Mouse (Mus musculus) CD4-positive, CD25-positive, alpha-beta regulatory T cell, adult 4 months (primary cell): ENCODE measurements around the gene Nkg7. TPM values are rescaled to one million over a fixed set of nuclear protein-coding genes. Genes with fewer than 3 reads are reported as not detected.

ENCODE experiments used
- ATAC-seq: one replicate; pipeline ENCODE4 v1.8.0; 2017
- polyA plus RNA-seq, 2 experiments: library from polyadenylated mRNA; unstranded; fragments of 100-300 nt; shearing (Covaris generic); gene quantifications; one replicate each; pipeline ENCODE4 v1.2.1; 2017

Gene Nkg7
- polyA plus RNA-seq, 2 experiments from 2014 or later, result 106 to 121 TPM

- no peak for ATAC-seq
These were observed 11.4 kb downstream of the Nkg7 start for GRCm38 (mm10) chr7:43448246-43448645.

GRCm38 (mm10) chr7:43449811-43450210 lies 12.9 kb downstream of the Nkg7 start:
- ATAC-seq, result no peak

- ATAC-seq, result no peak
These were observed 14.9 kb downstream of the Nkg7 start for GRCm38 (mm10) chr7:43451726-43452125.

GRCm38 (mm10) chr7:43452609-43453008 lies 15.7 kb downstream of the Nkg7 start:
- peak; percentile 60 for ATAC-seq

GRCm38 (mm10) chr7:43453599-43454355 lies 16.9 kb downstream of the Nkg7 start:
- ATAC-seq, result no peak

GRCm38 (mm10) chr7:43454371-43454770 lies 17.5 kb downstream of the Nkg7 start:
- ATAC-seq, result no peak

- ATAC-seq, result no peak
These were observed 26.0 kb downstream of the Nkg7 start, which contains the start of gene Vsig10l for GRCm38 (mm10) chr7:43462851-43463250. TSS of gene Vsig10l (plus strand) at chr7:43463151.

GRCm38 (mm10) chr7:43463976-43464375 lies 27.1 kb downstream of the Nkg7 start:
- ATAC-seq, result no peak

- ATAC-seq, result peak; percentile 0
These were observed 28.0 kb downstream of the Nkg7 start for GRCm38 (mm10) chr7:43464864-43465343.

GRCm38 (mm10) chr7:43465344-43466098 lies 28.6 kb downstream of the Nkg7 start:
- peak; percentile 86 for ATAC-seq

GRCm38 (mm10) chr7:43466099-43466694 lies 29.3 kb downstream of the Nkg7 start:
- ATAC-seq, result peak; percentile 69

- ATAC-seq, result no peak
These were observed 33.5 kb downstream of the Nkg7 start for GRCm38 (mm10) chr7:43470373-43470772.

GRCm38 (mm10) chr7:43475706-43476105 lies 38.8 kb downstream of the Nkg7 start:
- ATAC-seq, result peak; percentile 92

GRCm38 (mm10) chr7:43476376-43476775 lies 39.5 kb downstream of the Nkg7 start:
- ATAC-seq, result no peak

GRCm38 (mm10) chr7:43481191-43481590 lies 44.3 kb downstream of the Nkg7 start:
- peak; percentile 89 for ATAC-seq

GRCm38 (mm10) chr7:43482090-43482716 lies 45.3 kb downstream of the Nkg7 start:
- no peak for ATAC-seq

GRCm38 (mm10) chr7:43483236-43483635 lies 46.4 kb downstream of the Nkg7 start:
- ATAC-seq, result no peak

Other genes starting within 250 kb of the Nkg7 start
- 10 to 100 TPM; 15.3 to 18.5 TPM for gene Zfp715, start 123.8 kb upstream of the Nkg7 start, polyA plus RNA-seq
- gene Siglecf, start 85.7 kb upstream of the Nkg7 start, polyA plus RNA-seq, result not detected
- gene Siglecg, start 28.9 kb upstream of the Nkg7 start, polyA plus RNA-seq, result 1 to 10 TPM in 1 of 2 experiments, not detected in 1; 2.5 TPM
- gene Lim2, start 9.4 kb upstream of the Nkg7 start, polyA plus RNA-seq, result not detected
- not detected for gene Cldnd2, start 3.7 kb downstream of the Nkg7 start, polyA plus RNA-seq
- gene Etfb, start 7.0 kb downstream of the Nkg7 start, polyA plus RNA-seq, result 100 to 1,000 TPM; 177 to 184 TPM
- gene Gm45233, start 7.1 kb downstream of the Nkg7 start, polyA plus RNA-seq, result not detected
- 1 to 10 TPM; 1.7 to 3.2 TPM for gene Vsig10l, start 26.1 kb downstream of the Nkg7 start, polyA plus RNA-seq
- gene Iglon5, start 53.0 kb downstream of the Nkg7 start, polyA plus RNA-seq, result under 1 TPM in 1 of 2 experiments, not detected in 1; 0.15 TPM
- not detected for gene 4931406B18Rik, start 68.9 kb downstream of the Nkg7 start, polyA plus RNA-seq
- not detected for gene Cd33, start 107.4 kb downstream of the Nkg7 start, polyA plus RNA-seq
- 1 to 10 TPM; 6.4 TPM for gene Zfp658, start 125.2 kb downstream of the Nkg7 start, polyA plus RNA-seq
- gene Zfp719, start 142.5 kb downstream of the Nkg7 start, polyA plus RNA-seq, result 10 to 100 TPM; 10.9 to 12.9 TPM
- gene Zfp819, start 170.1 kb downstream of the Nkg7 start, polyA plus RNA-seq, result not detected
- not detected for gene Ceacam18, start 197.6 kb downstream of the Nkg7 start, polyA plus RNA-seq
- 1 to 10 TPM in 1 of 2 experiments, under 1 TPM in 1; 0.28 to 1.3 TPM for gene Siglece, start 223.1 kb downstream of the Nkg7 start, polyA plus RNA-seq
- gene Ctu1, start 234.9 kb downstream of the Nkg7 start, polyA plus RNA-seq, result 1 to 10 TPM; 1.7 to 2.2 TPM